Mouse (Mus musculus) bone marrow macrophage, adult 2 months (primary cell): Measurements from ENCODE around the gene Igsf8.

Experiments
- CTCF ChIP-seq: IDR thresholded peaks from 2 replicates; pipeline ENCODE4 v1.5.1; 2012; ENCODE audit warnings: low read depth, mild to moderate bottlenecking, low read length, moderate library complexity
- POLR2A ChIP-seq: IDR thresholded peaks from 2 replicates; pipeline ENCODE4 v1.6.1; 2012; ENCODE audit warnings: mild to moderate bottlenecking, low read depth, low read length, borderline replicate concordance

GRCm38 (mm10) chr1:172328461-172328860, 67.0 kb downstream of the Igsf8 start:
- no peak for TF ChIP-seq CTCF
- TF ChIP-seq POLR2A: no peak
